Mouse (Mus musculus): Measurements from ENCODE around the gene Ptges3. TPM values are rescaled to one million over a fixed set of nuclear protein-coding genes. Genes with fewer than 3 reads are reported as not detected.

Ptges3 gene
- polyA plus RNA-seq, 1 experiment from 2014 or later = 278 TPM

DNA sequence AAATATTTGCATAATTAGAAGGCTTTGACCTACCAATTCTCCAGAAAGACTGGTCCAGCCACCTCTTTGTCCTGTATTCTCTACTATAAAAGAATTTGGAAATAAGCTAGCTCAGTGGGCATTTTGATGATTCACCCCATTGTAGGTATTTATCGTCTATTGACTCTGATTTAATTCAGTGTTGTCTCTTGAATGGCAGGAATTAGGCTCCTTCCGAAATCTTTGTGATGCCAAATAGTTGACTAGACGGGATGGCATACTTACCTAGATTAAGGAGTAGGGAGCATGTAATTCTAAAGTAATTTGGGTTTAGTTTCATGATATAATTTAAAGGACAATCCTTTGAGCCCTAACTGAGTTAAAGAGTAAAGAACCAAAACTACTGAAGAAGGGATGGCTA, 20.8 kb upstream of the Ptges3 start:
- H3K36me3 ChIP-seq (ENCODE audit: control insufficient read depth, insufficient read depth) = peaks cover 22% of the 10 kb centered on the region
- H3K9ac ChIP-seq (ENCODE audit: low read length) = peak overlapping the region; percentile 30; the same call in 1 of the 2 replicates
- no peaks in the 10 kb centered on the region for H3K9me3 ChIP-seq (replicated peaks; ENCODE audit: control insufficient read depth, low read length)
- no peak overlapping the region for H3K4me3 ChIP-seq (ENCODE audit: low read length)
- H3K4me1 ChIP-seq (ENCODE audit: control insufficient read depth, insufficient read depth, low read length) = peaks cover 53% of the 10 kb centered on the region
- H3K27ac ChIP-seq (ENCODE audit: low read length) = no peak overlapping the region
- no peak for ATAC-seq (replicated peaks; ENCODE audit: extremely low read depth, insufficient read depth, low FRiP score)
- peak overlapping the region; percentile 43 for H3K4me2 ChIP-seq (ENCODE audit: low read depth, low read length)
- H3K27me3 ChIP-seq (ENCODE audit: control insufficient read depth, insufficient read depth, low read length) = no peaks in the 10 kb centered on the region
- WGBS = 69% methylated on average over 3 of the region's 3 CpGs

GRCm38 (mm10) chr10:128039167-128039566, 19.6 kb upstream of the Ptges3 start:
- Histone ChIP-seq H3K27ac (ENCODE audit: low read length) (0 out of 2 replicates have a peak overlapping the region, but pooled peaks have one; percentile 12), H3K36me3 (ENCODE audit: control insufficient read depth, insufficient read depth) (peaks cover 25% of the 10 kb centered on the region), H3K4me3 (ENCODE audit: low read length) (no peak overlapping the region), H3K4me1 (ENCODE audit: control insufficient read depth, insufficient read depth, low read length) (peaks cover 63% of the 10 kb centered on the region), H3K4me2 (ENCODE audit: low read depth, low read length) (peak overlapping the region; percentile 43; the same call in 1 of the 2 replicates), H3K9ac (ENCODE audit: low read length) (no peak overlapping the region), H3K27me3 (ENCODE audit: control insufficient read depth, insufficient read depth, low read length) (no peaks in the 10 kb centered on the region), H3K9me3 (replicated peaks; ENCODE audit: control insufficient read depth, low read length) (no peaks in the 10 kb centered on the region)
- ATAC-seq (replicated peaks; ENCODE audit: extremely low read depth, insufficient read depth, low FRiP score) = no peak
- 41% methylated on average over 5 of the region's 5 CpGs for WGBS

GRCm38 (mm10) chr10:128039858-128040257, 18.9 kb upstream of the Ptges3 start:
- no peak overlapping the region for H3K27ac ChIP-seq (ENCODE audit: low read length)
- 59% methylated on average over 3 of the region's 3 CpGs for WGBS
- H3K36me3 ChIP-seq (ENCODE audit: control insufficient read depth, insufficient read depth) = peaks cover 27% of the 10 kb centered on the region
- ATAC-seq (replicated peaks; ENCODE audit: extremely low read depth, insufficient read depth, low FRiP score) = no peak
- H3K4me3 ChIP-seq (ENCODE audit: low read length) = no peak overlapping the region
- H3K9ac ChIP-seq (ENCODE audit: low read length) = 0 out of 2 replicates have a peak overlapping the region, but pooled peaks have one; percentile 13
- peaks cover 65% of the 10 kb centered on the region for H3K4me1 ChIP-seq (ENCODE audit: control insufficient read depth, insufficient read depth, low read length)
- H3K9me3 ChIP-seq (replicated peaks; ENCODE audit: control insufficient read depth, low read length) = no peaks in the 10 kb centered on the region
- H3K27me3 ChIP-seq (ENCODE audit: control insufficient read depth, insufficient read depth, low read length) = no peaks in the 10 kb centered on the region
- no peak overlapping the region for H3K4me2 ChIP-seq (ENCODE audit: low read depth, low read length)

DNA sequence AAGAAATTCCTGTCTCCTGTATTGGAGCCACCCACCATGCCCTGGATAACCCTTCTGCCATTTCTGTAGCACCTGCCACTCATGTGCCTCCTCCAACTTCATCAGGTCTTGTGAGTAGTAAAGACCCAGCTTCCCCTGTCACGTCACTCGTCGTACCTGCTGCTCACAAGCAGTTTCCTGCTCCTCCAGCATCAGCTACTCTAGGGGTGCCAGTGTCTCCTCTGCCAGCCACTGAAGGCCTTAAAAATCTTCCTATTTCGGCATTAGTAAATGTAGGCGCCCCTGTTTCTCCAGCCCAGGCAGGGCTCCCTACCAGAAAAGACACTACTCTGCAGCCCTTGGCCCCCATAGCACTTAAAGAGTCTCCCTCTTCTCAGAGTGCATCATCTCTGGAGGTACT, 18.5 kb upstream of the Ptges3 start:
- Histone ChIP-seq H3K4me1 (ENCODE audit: control insufficient read depth, insufficient read depth, low read length) (peaks cover 69% of the 10 kb centered on the region), H3K4me3 (ENCODE audit: low read length) (no peak overlapping the region), H3K36me3 (ENCODE audit: control insufficient read depth, insufficient read depth) (peaks cover 27% of the 10 kb centered on the region), H3K4me2 (ENCODE audit: low read depth, low read length) (no peak overlapping the region), H3K27ac (ENCODE audit: low read length) (no peak overlapping the region), H3K9ac (ENCODE audit: low read length) (no peak overlapping the region), H3K27me3 (ENCODE audit: control insufficient read depth, insufficient read depth, low read length) (no peaks in the 10 kb centered on the region), H3K9me3 (replicated peaks; ENCODE audit: control insufficient read depth, low read length) (no peaks in the 10 kb centered on the region)
- ATAC-seq (replicated peaks; ENCODE audit: extremely low read depth, insufficient read depth, low FRiP score) = no peak
- 81% methylated on average over 5 of the region's 5 CpGs for WGBS

DNA sequence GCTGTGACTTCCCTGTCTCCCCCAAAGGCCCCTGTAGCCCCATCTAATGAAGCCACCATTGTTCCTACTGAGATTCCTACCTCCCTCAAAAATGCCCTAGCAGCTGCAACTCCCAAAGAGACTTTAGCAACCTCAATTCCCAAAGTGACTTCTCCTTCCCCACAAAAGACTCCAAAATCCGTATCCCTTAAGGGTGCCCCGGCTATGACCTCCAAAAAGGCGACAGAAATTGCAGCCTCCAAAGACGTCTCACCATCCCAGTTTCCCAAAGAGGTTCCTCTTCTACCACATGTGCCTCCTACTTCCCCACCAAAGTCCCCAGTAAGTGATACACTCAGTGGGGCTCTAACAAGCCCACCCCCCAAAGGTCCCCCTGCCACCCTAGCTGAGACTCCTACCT, 17.1 kb upstream of the Ptges3 start:
- H3K36me3 ChIP-seq (ENCODE audit: control insufficient read depth, insufficient read depth) = peaks cover 40% of the 10 kb centered on the region
- no peak overlapping the region for H3K27ac ChIP-seq (ENCODE audit: low read length)
- H3K4me3 ChIP-seq (ENCODE audit: low read length) = no peak overlapping the region
- H3K4me1 ChIP-seq (ENCODE audit: control insufficient read depth, insufficient read depth, low read length) = peaks cover 69% of the 10 kb centered on the region
- H3K9ac ChIP-seq (ENCODE audit: low read length) = peak overlapping the region; percentile 10; the same call in 1 of the 2 replicates
- H3K27me3 ChIP-seq (ENCODE audit: control insufficient read depth, insufficient read depth, low read length) = no peaks in the 10 kb centered on the region
- H3K9me3 ChIP-seq (replicated peaks; ENCODE audit: control insufficient read depth, low read length) = no peaks in the 10 kb centered on the region
- ATAC-seq (replicated peaks; ENCODE audit: extremely low read depth, insufficient read depth, low FRiP score) = no peak
- WGBS = 73% methylated on average over 4 of the region's 4 CpGs
- no peak overlapping the region for H3K4me2 ChIP-seq (ENCODE audit: low read depth, low read length)

DNA sequence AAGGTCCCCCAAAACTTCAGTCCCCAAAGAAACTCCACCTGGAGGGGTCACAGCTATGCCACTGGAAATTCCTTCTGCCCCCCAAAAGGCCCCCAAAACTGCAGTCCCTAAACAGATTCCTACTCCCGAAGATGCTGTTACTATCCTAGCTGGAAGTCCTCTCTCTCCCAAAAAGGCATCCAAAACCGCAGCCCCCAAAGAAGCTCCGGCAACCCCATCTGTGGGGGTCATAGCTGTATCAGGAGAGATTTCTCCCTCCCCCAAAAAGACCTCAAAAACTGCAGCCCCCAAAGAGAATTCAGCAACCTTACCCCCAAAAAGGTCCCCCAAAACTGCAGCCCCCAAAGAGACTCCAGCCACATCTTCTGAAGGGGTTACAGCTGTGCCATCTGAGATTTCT, 16.3 kb upstream of the Ptges3 start:
- ATAC-seq (replicated peaks; ENCODE audit: extremely low read depth, insufficient read depth, low FRiP score) = no peak
- H3K36me3 ChIP-seq (ENCODE audit: control insufficient read depth, insufficient read depth) = peaks cover 47% of the 10 kb centered on the region
- WGBS = 83% methylated on average over 3 of the region's 3 CpGs
- no peaks in the 10 kb centered on the region for H3K27me3 ChIP-seq (ENCODE audit: control insufficient read depth, insufficient read depth, low read length)
- H3K4me2 ChIP-seq (ENCODE audit: low read depth, low read length) = no peak overlapping the region
- peaks cover 63% of the 10 kb centered on the region for H3K4me1 ChIP-seq (ENCODE audit: control insufficient read depth, insufficient read depth, low read length)
- no peak overlapping the region for H3K27ac ChIP-seq (ENCODE audit: low read length)
- peak overlapping the region; percentile 22 for H3K9ac ChIP-seq (ENCODE audit: low read length)
- H3K4me3 ChIP-seq (ENCODE audit: low read length) = no peak overlapping the region
- H3K9me3 ChIP-seq (replicated peaks; ENCODE audit: control insufficient read depth, low read length) = no peaks in the 10 kb centered on the region

GRCm38 (mm10) chr10:128043041-128043835, 15.5 kb upstream of the Ptges3 start:
- peak overlapping the region; percentile 22 for H3K9ac ChIP-seq (ENCODE audit: low read length)
- ATAC-seq (replicated peaks; ENCODE audit: extremely low read depth, insufficient read depth, low FRiP score) = peak; percentile 26; the same call in 1 of the 2 replicates

DNA sequence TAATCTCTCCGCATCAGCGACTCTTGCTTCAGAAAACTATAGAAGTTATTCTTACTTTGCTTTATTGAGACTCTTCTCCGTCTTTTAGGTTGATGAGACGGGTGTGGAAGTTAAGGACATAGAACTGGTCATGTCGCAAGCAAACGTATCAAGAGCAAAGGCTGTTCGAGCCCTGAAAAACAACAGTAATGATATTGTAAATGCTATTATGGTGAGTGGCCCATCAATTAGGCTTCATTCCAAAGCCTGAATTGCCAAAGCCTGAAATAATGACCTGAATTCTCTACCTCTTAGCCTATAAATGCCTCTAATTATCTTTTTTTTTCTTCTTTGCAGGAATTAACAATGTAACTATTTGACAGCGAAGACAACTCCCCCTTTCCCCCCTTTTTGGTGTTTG, 10.6 kb upstream of the Ptges3 start:
- WGBS = 93% methylated on average over 8 of the region's 8 CpGs
- Histone ChIP-seq H3K4me2 (ENCODE audit: low read depth, low read length) (no peak overlapping the region), H3K27ac (ENCODE audit: low read length) (no peak overlapping the region), H3K9ac (ENCODE audit: low read length) (no peak overlapping the region), H3K9me3 (replicated peaks; ENCODE audit: control insufficient read depth, low read length) (no peaks in the 10 kb centered on the region), H3K4me3 (ENCODE audit: low read length) (no peak overlapping the region), H3K27me3 (ENCODE audit: control insufficient read depth, insufficient read depth, low read length) (no peaks in the 10 kb centered on the region), H3K4me1 (ENCODE audit: control insufficient read depth, insufficient read depth, low read length) (peaks cover 18% of the 10 kb centered on the region), H3K36me3 (ENCODE audit: control insufficient read depth, insufficient read depth) (peaks cover 60% of the 10 kb centered on the region)
- ATAC-seq (replicated peaks; ENCODE audit: extremely low read depth, insufficient read depth, low FRiP score) = no peak

More at GRCm38 (mm10) chr10:128043041-128043835, 15.5 kb upstream of the Ptges3 start:
- WGBS = 45% methylated on average over 3 of the region's 3 CpGs
- Histone ChIP-seq H3K9me3 (replicated peaks; ENCODE audit: control insufficient read depth, low read length) (no peaks in the 10 kb centered on the region), H3K27ac (ENCODE audit: low read length) (peak overlapping the region; percentile 65), H3K4me1 (ENCODE audit: control insufficient read depth, insufficient read depth, low read length) (peaks cover 57% of the 10 kb centered on the region), H3K4me2 (ENCODE audit: low read depth, low read length) (0 out of 2 replicates have a peak overlapping the region, but pooled peaks have one; percentile 11), H3K4me3 (ENCODE audit: low read length) (no peak overlapping the region), H3K36me3 (ENCODE audit: control insufficient read depth, insufficient read depth) (peaks cover 55% of the 10 kb centered on the region), H3K27me3 (ENCODE audit: control insufficient read depth, insufficient read depth, low read length) (no peaks in the 10 kb centered on the region)

- Histone ChIP-seq H3K4me3 (ENCODE audit: low read length) (no peak overlapping the region), H3K27ac (ENCODE audit: low read length) (no peak overlapping the region), H3K27me3 (ENCODE audit: control insufficient read depth, insufficient read depth, low read length) (no peaks in the 10 kb centered on the region), H3K36me3 (ENCODE audit: control insufficient read depth, insufficient read depth) (peaks cover 56% of the 10 kb centered on the region), H3K9me3 (replicated peaks; ENCODE audit: control insufficient read depth, low read length) (no peaks in the 10 kb centered on the region), H3K9ac (ENCODE audit: low read length) (no peak overlapping the region), H3K4me2 (ENCODE audit: low read depth, low read length) (no peak overlapping the region), H3K4me1 (ENCODE audit: control insufficient read depth, insufficient read depth, low read length) (peaks cover 5% of the 10 kb centered on the region)
- ATAC-seq (replicated peaks; ENCODE audit: extremely low read depth, insufficient read depth, low FRiP score) = no peak
- 97% methylated on average over 2 of the region's 2 CpGs for WGBS
These were observed 9.0 kb upstream of the Ptges3 start for GRCm38 (mm10) chr10:128049741-128050140.

Data from heart, embryonic 16.5 days (tissue).